Mouse (Mus musculus): ENCODE measurements around the gene Zfp692. TPM values are rescaled to one million over a fixed set of nuclear protein-coding genes. Genes with fewer than 3 reads are reported as not detected.
"Not testable (repeated sequence)": the region's sequence is repeated elsewhere in the genome, so short reads cannot be mapped to it uniquely, and the experiment has no call there.

Gene Zfp692
- total and polyA plus RNA-seq, 3 experiments: 25.7 to 38.0 TPM; not detected in 1

- Histone ChIP-seq H3K9me3 (replicated peaks; ENCODE audit: insufficient read depth, low read length) (no peaks in the 10 kb centered on the region), H3K27me3 (ENCODE audit: control insufficient read depth in 1 of 2, insufficient read depth in 2 of 2, low read length in 2 of 2) (no peaks in the 10 kb centered on the region), H3K79me2 (ENCODE audit: control insufficient read depth, insufficient read depth, low read length, poor library complexity) (no peaks in the 10 kb centered on the region), H3K4me3 (ENCODE audit: control insufficient read depth in 1 of 2, insufficient read depth in 1 of 2, low read depth in 2 of 2, low read length in 2 of 2) (no peak overlapping the region), H3K36me3 (ENCODE audit: control insufficient read depth in 1 of 2, insufficient read depth in 2 of 2, low read length in 2 of 2) (peaks cover 0 to 23% of the 10 kb centered on the region in 2 experiments; a peak in 2 of 4 replicates), H3K4me1 (ENCODE audit: control insufficient read depth in 1 of 2, insufficient read depth in 2 of 2, low read length in 2 of 2) (peaks cover 15 to 42% of the 10 kb centered on the region in 2 experiments), H3K27ac (ENCODE audit: control insufficient read depth, low read depth, low read length) (no peak overlapping the region), H3K9ac (ENCODE audit: control insufficient read depth, low read depth, low read length, poor library complexity, severe bottlenecking) (no peak overlapping the region)
- TF ChIP-seq RCOR1 (IDR thresholded peaks at IDR 0.05; ENCODE audit: low read depth, low read length): peak; percentile 34; the same call in 1 of the 2 replicates
- TF ChIP-seq GATA1 (IDR thresholded peaks at IDR 0.05; ENCODE audit: low read depth, low read length): peak; percentile 75
- TF ChIP-seq NRF1 (IDR thresholded peaks at IDR 0.05; ENCODE audit: insufficient read depth, low read depth, low read length, poor library complexity, severe bottlenecking): no peak
- TF ChIP-seq EP300 (IDR thresholded peaks at IDR 0.05; ENCODE audit: low read depth in 1 of 2, low read length in 2 of 2): peak in 1 of 2 experiments; percentile 41; a peak in 1 of 4 replicates
- peak; percentile 54 for DNase-seq (ENCODE audit: low read depth, low spot score)
Measured at GRCm38 (mm10) chr11:58357042-58357441, 50.2 kb downstream of the Zfp692 start.

- Histone ChIP-seq H3K4me1 (ENCODE audit: control insufficient read depth in 1 of 2, insufficient read depth in 2 of 2, low read length in 2 of 2) (peaks cover 15 to 33% of the 10 kb centered on the region in 2 experiments), H3K9ac (ENCODE audit: control insufficient read depth, low read depth, low read length, poor library complexity, severe bottlenecking) (no peak overlapping the region), H3K27me3 (ENCODE audit: control insufficient read depth in 1 of 2, insufficient read depth in 2 of 2, low read length in 2 of 2) (no peaks in the 10 kb centered on the region), H3K36me3 (ENCODE audit: control insufficient read depth in 1 of 2, insufficient read depth in 2 of 2, low read length in 2 of 2) (peaks cover 0 to 16% of the 10 kb centered on the region in 2 experiments; a peak in 2 of 4 replicates), H3K4me3 (ENCODE audit: control insufficient read depth in 1 of 2, insufficient read depth in 1 of 2, low read depth in 2 of 2, low read length in 2 of 2) (no peak overlapping the region), H3K27ac (ENCODE audit: control insufficient read depth, low read depth, low read length) (no peak overlapping the region), H3K9me3 (replicated peaks; ENCODE audit: insufficient read depth, low read length) (no peaks in the 10 kb centered on the region), H3K79me2 (ENCODE audit: control insufficient read depth, insufficient read depth, low read length, poor library complexity) (no peaks in the 10 kb centered on the region)
- no peak for TF ChIP-seq ZC3H11A (IDR thresholded peaks at IDR 0.05; ENCODE audit: low read depth, low read length)
- TF ChIP-seq CHD1 (IDR thresholded peaks at IDR 0.05; ENCODE audit: low read depth, low read length): no peak
- TF ChIP-seq JUND (IDR thresholded peaks at IDR 0.05; ENCODE audit: low read depth, low read length): no peak
- TF ChIP-seq USF1 (IDR thresholded peaks at IDR 0.05; ENCODE audit: low read depth, low read length): peak; percentile 40; the same call in 1 of the 2 replicates
- no peak for TF ChIP-seq TBP (IDR thresholded peaks at IDR 0.05; ENCODE audit: low read depth, low read length)
- TF ChIP-seq SMC3 (IDR thresholded peaks at IDR 0.05; ENCODE audit: low read depth, low read length): no peak; the same call in 1 of the 2 replicates
- TF ChIP-seq SIN3A (IDR thresholded peaks at IDR 0.05; ENCODE audit: low read length): peak; percentile 42; the same call in 1 of the 2 replicates
- peak; percentile 82 for TF ChIP-seq ETS1 (IDR thresholded peaks at IDR 0.05; ENCODE audit: low read depth, low read length)
- TF ChIP-seq POLR2AphosphoS5 (IDR thresholded peaks at IDR 0.05; ENCODE audit: borderline replicate concordance, low read depth, low read length): no peak
- TF ChIP-seq ZNF384 (IDR thresholded peaks at IDR 0.05; ENCODE audit: low read depth, low read length): no peak
- TF ChIP-seq BHLHE40 (IDR thresholded peaks at IDR 0.05; ENCODE audit: borderline replicate concordance, low read depth, low read length): peak; percentile 71
- TF ChIP-seq GATA1 (IDR thresholded peaks at IDR 0.05; ENCODE audit: low read depth, low read length): peak; percentile 28; the same call in 1 of the 2 replicates
- DNase-seq (ENCODE audit: low read depth, low spot score): peak; percentile 49
Measured at GRCm38 (mm10) chr11:58357844-58358534, 51.1 kb downstream of the Zfp692 start.

GRCm38 (mm10) chr11:58362562-58362961 is 55.7 kb downstream of the Zfp692 start:
- not testable (repeated sequence) for H3K4me1 ChIP-seq (ENCODE audit: control insufficient read depth in 1 of 2, insufficient read depth in 2 of 2, low read length in 2 of 2); H3K9me3 ChIP-seq (replicated peaks; ENCODE audit: insufficient read depth, low read length); H3K27ac ChIP-seq (ENCODE audit: control insufficient read depth, low read depth, low read length); H3K9ac ChIP-seq (ENCODE audit: control insufficient read depth, low read depth, low read length, poor library complexity, severe bottlenecking); H3K27me3 ChIP-seq (ENCODE audit: control insufficient read depth in 1 of 2, insufficient read depth in 2 of 2, low read length in 2 of 2); H3K79me2 ChIP-seq (ENCODE audit: control insufficient read depth, insufficient read depth, low read length, poor library complexity); H3K36me3 ChIP-seq (ENCODE audit: control insufficient read depth in 1 of 2, insufficient read depth in 2 of 2, low read length in 2 of 2); DNase-seq (ENCODE audit: low read depth, low spot score); H3K4me3 ChIP-seq (ENCODE audit: control insufficient read depth in 1 of 2, insufficient read depth in 1 of 2, low read depth in 2 of 2, low read length in 2 of 2)

Data from MEL (cell line).